Mouse (Mus musculus): ENCODE data around the gene Troap. TPM values are rescaled to one million over a fixed set of nuclear protein-coding genes. Genes with fewer than 3 reads are reported as not detected.
"Not testable (repeated sequence)": the region's sequence is repeated elsewhere in the genome, so short reads cannot be mapped to it uniquely, and the experiment has no call there.

Troap gene
- total RNA-seq, 2 experiments from 2014 or later: 0.63 to 0.69 TPM

- DNase-seq (ENCODE audit: extremely low spot score in 1 of 2, low spot score in 1 of 2): no peak
Observed at GRCm38 (mm10) chr15:99039996-99040919, 34.1 kb upstream of the Troap start.

GRCm38 (mm10) chr15:99040920-99041856, 33.2 kb upstream of the Troap start:
- no peak for DNase-seq (ENCODE audit: extremely low spot score in 1 of 2, low spot score in 1 of 2)

- DNase-seq (ENCODE audit: extremely low spot score in 1 of 2, low spot score in 1 of 2): no peak
Observed at GRCm38 (mm10) chr15:99042334-99042733, 32.0 kb upstream of the Troap start.

- DNase-seq (ENCODE audit: extremely low spot score in 1 of 2, low spot score in 1 of 2): no peak
Observed at GRCm38 (mm10) chr15:99044854-99045253, 29.5 kb upstream of the Troap start.

- DNase-seq (ENCODE audit: extremely low spot score in 1 of 2, low spot score in 1 of 2): not testable (repeated sequence)
Observed at GRCm38 (mm10) chr15:99045734-99046133, 28.6 kb upstream of the Troap start.

GRCm38 (mm10) chr15:99049473-99050253, 24.7 kb upstream of the Troap start:
- DNase-seq (ENCODE audit: extremely low spot score in 1 of 2, low spot score in 1 of 2): peak in 1 of 2 experiments; percentile 46

- DNase-seq (ENCODE audit: extremely low spot score in 1 of 2, low spot score in 1 of 2): no peak
Observed at GRCm38 (mm10) chr15:99053373-99053772, 21.0 kb upstream of the Troap start.

- DNase-seq (ENCODE audit: extremely low spot score in 1 of 2, low spot score in 1 of 2): no peak
Observed at GRCm38 (mm10) chr15:99055040-99055439, 19.3 kb upstream of the Troap start, which contains the start of gene Prph. Prph (plus strand) TSS chr15:99055174.

- peak in 1 of 2 experiments; percentile 39 for DNase-seq (ENCODE audit: extremely low spot score in 1 of 2, low spot score in 1 of 2)
Observed at GRCm38 (mm10) chr15:99055511-99055961, 18.8 kb upstream of the Troap start.

GRCm38 (mm10) chr15:99056332-99056731, 18.0 kb upstream of the Troap start:
- peak in 1 of 2 experiments; percentile 15 for DNase-seq (ENCODE audit: extremely low spot score in 1 of 2, low spot score in 1 of 2)

- DNase-seq (ENCODE audit: extremely low spot score in 1 of 2, low spot score in 1 of 2): no peak
Observed at GRCm38 (mm10) chr15:99065557-99066165, 8.7 kb upstream of the Troap start.

- DNase-seq (ENCODE audit: extremely low spot score in 1 of 2, low spot score in 1 of 2): no peak
Observed at GRCm38 (mm10) chr15:99071988-99072387, 2.4 kb upstream of the Troap start.

GRCm38 (mm10) chr15:99074600-99075333, 392 bp downstream of the Troap start:
- peak; percentile 95 to 98 for DNase-seq (ENCODE audit: extremely low spot score in 1 of 2, low spot score in 1 of 2)

- DNase-seq (ENCODE audit: extremely low spot score in 1 of 2, low spot score in 1 of 2): not testable (repeated sequence)
Observed at GRCm38 (mm10) chr15:99076011-99076410, 1.6 kb downstream of the Troap start.

- no peak for DNase-seq (ENCODE audit: extremely low spot score in 1 of 2, low spot score in 1 of 2)
Observed at GRCm38 (mm10) chr15:99078181-99078910, 4.0 kb downstream of the Troap start.

GRCm38 (mm10) chr15:99079804-99080203, 5.4 kb downstream of the Troap start:
- DNase-seq (ENCODE audit: extremely low spot score in 1 of 2, low spot score in 1 of 2): no peak

GRCm38 (mm10) chr15:99082322-99082721, 7.9 kb downstream of the Troap start:
- no peak for DNase-seq (ENCODE audit: extremely low spot score in 1 of 2, low spot score in 1 of 2)

GRCm38 (mm10) chr15:99082840-99083239, 8.5 kb downstream of the Troap start:
- DNase-seq (ENCODE audit: extremely low spot score in 1 of 2, low spot score in 1 of 2): no peak

Measured in layer of hippocampus, postnatal 25 days (tissue).